Mouse (Mus musculus) thymus, postnatal 36 days (tissue): Measurements from ENCODE around the gene Gdpd1.

ENCODE experiments used
- DNase-seq, 2 experiments: peaks; one replicate each; pipeline ENCODE4 v3.0.0; 2022; ENCODE audit warnings: mixed read lengths in 2 of 2

The Gdpd1 gene

GRCm38 (mm10) chr11:86984990-86985389, 88.9 kb downstream of the Gdpd1 start:
- no peak for DNase-seq
